Mouse (Mus musculus): ENCODE data around the gene 4931440F15Rik. TPM values are rescaled to one million over a fixed set of nuclear protein-coding genes. Genes with fewer than 3 reads are reported as not detected.

4931440F15Rik gene
- polyA plus RNA-seq (2017; shearing (Covaris generic)): under 1 TPM; 0.17 to 0.54 TPM

DNA sequence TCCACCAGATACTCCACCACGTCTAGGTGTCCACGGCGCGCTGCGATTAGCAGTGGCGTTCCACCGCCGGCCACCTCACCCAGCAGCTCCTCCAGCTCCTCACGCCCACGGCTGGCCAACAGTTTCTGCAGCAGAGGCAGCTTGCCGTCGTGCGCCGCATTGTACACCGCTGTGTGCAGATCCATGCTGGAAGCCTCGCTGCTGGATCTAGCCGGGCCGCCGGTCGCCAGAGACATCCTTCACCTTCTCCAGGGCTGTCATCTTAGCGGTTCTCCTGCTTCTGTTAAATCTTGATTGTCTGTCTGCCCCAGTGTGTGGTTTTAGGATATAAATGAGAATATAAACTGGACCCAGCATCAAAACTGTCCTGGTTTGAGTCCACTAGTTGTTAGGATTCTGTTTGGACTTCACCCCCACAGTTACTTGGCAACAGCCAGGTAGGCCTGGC lies at the start of gene 4931440F15Rik:
Gene 4931440F15Rik, minus strand, starts transcription at position 398 of the 448 bp plus-strand sequence.

Other genes with a start within 250 kb of the 4931440F15Rik start
- gene Rtn4, start 132.7 kb downstream of the 4931440F15Rik start, polyA plus RNA-seq (2017; shearing (Covaris generic)): 10 to 100 TPM; 36.1 to 47.0 TPM
- under 1 TPM; 0.16 to 0.21 TPM for gene Eml6, start 200.4 kb upstream of the 4931440F15Rik start, polyA plus RNA-seq (2017; shearing (Covaris generic))

Data from activated CD4-positive, CD25-positive, alpha-beta regulatory T cell (primary cell).